Mouse (Mus musculus) lung, embryonic 14.5 days (tissue): ENCODE data around the gene Gramd1a. TPM values are rescaled to one million over a fixed set of nuclear protein-coding genes. Genes with fewer than 3 reads are reported as not detected.

Source experiments
- ATAC-seq: fragments of 200-750 bp; cut with Nextera tagmentation; 2 replicates; pipeline ENCODE4 v1.8.0; 2017; ENCODE audit warnings: mild to moderate bottlenecking, moderate TSS enrichment, moderate library complexity; ENCODE audit not compliant: insufficient read depth
- DNase-seq: peaks from one replicate; pipeline ENCODE4 v3.0.0-alpha.2; 2015
- H3K27ac ChIP-seq: fragments of 300-500 bp; sonication (generic); 2 replicates; pipeline ENCODE4 v1.5.1; 2014; ENCODE audit warnings: low read depth, mild to moderate bottlenecking, moderate library complexity
- H3K27me3 ChIP-seq: fragments of 300-500 bp; sonication (generic); 2 replicates; pipeline ENCODE4 v1.6.1; 2014; ENCODE audit warnings: low read length, control low read depth; ENCODE audit not compliant: insufficient read depth
- H3K36me3 ChIP-seq: fragments of 300-500 bp; sonication (generic); 2 replicates; pipeline ENCODE4 v1.6.1; 2014; ENCODE audit warnings: control low read depth; ENCODE audit not compliant: insufficient read depth
- H3K4me1 ChIP-seq: fragments of 300-500 bp; sonication (generic); 2 replicates; pipeline ENCODE4 v1.6.1; 2014; ENCODE audit warnings: antibody characterized with exemption, control low read depth; ENCODE audit not compliant: insufficient read depth
- H3K4me2 ChIP-seq: fragments of 300-500 bp; sonication (generic); 2 replicates; pipeline ENCODE4 v1.6.1; 2014; ENCODE audit warnings: mild to moderate bottlenecking
- H3K4me3 ChIP-seq: fragments of 300-500 bp; sonication (generic); 2 replicates; pipeline ENCODE4 v1.5.1; 2014; ENCODE audit warnings: low read depth, low read length
- H3K9ac ChIP-seq: fragments of 300-500 bp; sonication (generic); 2 replicates; pipeline ENCODE4 v1.6.1; 2014
- H3K9me3 ChIP-seq: fragments of 300-500 bp; sonication (generic); 2 replicates; pipeline ENCODE4 v1.6.1; 2016; ENCODE audit warnings: low read depth, low read length, control low read depth
- CTCF ChIP-seq: IDR thresholded peaks from 2 replicates; pipeline ENCODE4 v1.5.1; 2016; ENCODE audit warnings: antibody characterized with exemption, low read depth
- WGBS: fragments of 180-500 bp; shearing (Covaris S2); extraction: QIAGEN DNeasy Blood & Tissue Kit; methylation state at CpG from one replicate; pipeline ENCODE4 v1.1.7; 2014; 5-methylcytosine and 5-hydroxymethylcytosine counted together
- polyA plus RNA-seq: library from polyadenylated mRNA; unstranded; fragments of >200 nt; fragmentation: Nextera tagmentation; extraction: Ambion mirVana; gene quantifications from 2 replicates; pipeline ENCODE4 v1.2.1, GENCODE M21; 2014

The Gramd1a gene
- polyA plus RNA-seq, 1 experiment from 2014 or later: 67.2 TPM

- Histone ChIP-seq H3K4me3 (no peak overlapping the region), H3K9ac (no peak overlapping the region), H3K4me1 (no peaks in the 10 kb centered on the region), H3K36me3 (no peaks in the 10 kb centered on the region), H3K9me3 (no peaks in the 10 kb centered on the region), H3K27me3 (no peaks in the 10 kb centered on the region), H3K27ac (no peak overlapping the region), H3K4me2 (no peak overlapping the region)
- ATAC-seq: no peak
- WGBS: 48% methylated on average over 3 of the region's 3 CpGs
- no peak for DNase-seq
- no peak for TF ChIP-seq CTCF
Measured at GRCm38 (mm10) chr7:31161831-31162230, 6.1 kb upstream of the Gramd1a start.

GRCm38 (mm10) chr7:31161246-31161645 is 5.5 kb upstream of the Gramd1a start:
- Histone ChIP-seq H3K4me3 (no peak overlapping the region), H3K9me3 (no peaks in the 10 kb centered on the region), H3K9ac (no peak overlapping the region), H3K36me3 (no peaks in the 10 kb centered on the region), H3K27ac (no peak overlapping the region), H3K4me1 (no peaks in the 10 kb centered on the region), H3K4me2 (no peak overlapping the region), H3K27me3 (no peaks in the 10 kb centered on the region)
- WGBS: 67% methylated on average over 3 of the region's 3 CpGs
- ATAC-seq: no peak
- TF ChIP-seq CTCF: no peak
- DNase-seq: no peak

- Histone ChIP-seq H3K9me3 (no peaks in the 10 kb centered on the region), H3K4me1 (no peaks in the 10 kb centered on the region), H3K9ac (no peak overlapping the region), H3K36me3 (no peaks in the 10 kb centered on the region), H3K27ac (no peak overlapping the region), H3K4me3 (no peak overlapping the region), H3K4me2 (no peak overlapping the region), H3K27me3 (no peaks in the 10 kb centered on the region)
- 40% methylated on average over 5 of the region's 5 CpGs for WGBS
- ATAC-seq (no peak), DNase-seq (no peak)
- TF ChIP-seq CTCF: no peak
Measured at GRCm38 (mm10) chr7:31160763-31161162, 5.1 kb upstream of the Gramd1a start.

DNA sequence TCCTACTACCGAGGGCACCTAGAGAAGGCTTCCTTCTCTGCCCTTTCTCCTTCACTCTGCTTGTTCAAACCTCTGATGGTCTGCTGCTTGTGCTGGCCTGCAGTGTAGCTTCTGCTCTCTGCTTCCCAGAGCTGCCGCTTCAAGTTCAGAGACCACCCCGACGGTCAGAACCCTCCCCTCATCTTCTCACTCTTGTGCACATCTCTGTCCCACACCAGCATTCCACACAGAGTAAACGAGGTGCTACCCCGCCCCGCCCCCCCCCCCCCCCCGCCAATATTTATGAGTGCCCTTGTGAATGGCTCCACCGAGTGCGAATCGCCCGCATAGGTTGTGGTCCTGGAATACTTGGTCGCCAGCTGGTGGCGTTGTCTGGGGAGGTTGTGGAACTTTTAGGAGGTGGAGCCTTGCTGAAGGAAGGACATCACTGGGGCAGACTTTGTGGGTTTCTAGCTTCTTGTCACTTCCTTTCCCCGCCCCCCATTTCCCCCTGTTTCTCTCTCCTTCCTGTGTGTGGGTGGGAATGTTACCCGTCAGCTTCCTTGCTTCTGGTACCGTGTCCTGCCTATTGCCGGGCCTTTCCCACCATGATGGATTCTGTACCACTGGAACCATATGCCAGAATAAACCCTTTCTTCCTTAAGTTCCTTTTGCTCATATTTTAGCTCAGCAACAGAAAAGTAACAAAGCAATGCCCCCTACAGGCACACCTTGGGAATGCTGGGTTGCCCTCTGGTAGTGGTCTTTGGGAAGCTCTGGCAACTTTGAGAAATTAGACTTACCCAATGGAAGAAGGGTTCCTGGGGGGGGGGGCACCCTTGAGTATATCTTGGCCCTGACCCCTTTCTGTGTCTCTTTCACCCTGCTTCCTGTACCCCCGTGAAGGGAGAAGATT is 585 bp upstream of the Gramd1a start:
- no peak; the same call in 1 of the 2 replicates for ATAC-seq
- WGBS: 29% methylated on average over 18 of the region's 19 CpGs
- no peaks in the 10 kb centered on the region for H3K9me3 ChIP-seq
- H3K4me1 ChIP-seq: peaks cover 8% of the 10 kb centered on the region; the same call in 1 of the 2 replicates
- peak overlapping the region; percentile 28; the same call in 1 of the 2 replicates for H3K4me2 ChIP-seq
- H3K36me3 ChIP-seq: no peaks in the 10 kb centered on the region
- H3K9ac ChIP-seq: no peak overlapping the region
- H3K4me3 ChIP-seq: no peak overlapping the region
- peak; percentile 50 for TF ChIP-seq CTCF
- DNase-seq: peak; percentile 57
- H3K27ac ChIP-seq: peak overlapping the region; percentile 42; the same call in 1 of the 2 replicates
- no peaks in the 10 kb centered on the region for H3K27me3 ChIP-seq

DNA sequence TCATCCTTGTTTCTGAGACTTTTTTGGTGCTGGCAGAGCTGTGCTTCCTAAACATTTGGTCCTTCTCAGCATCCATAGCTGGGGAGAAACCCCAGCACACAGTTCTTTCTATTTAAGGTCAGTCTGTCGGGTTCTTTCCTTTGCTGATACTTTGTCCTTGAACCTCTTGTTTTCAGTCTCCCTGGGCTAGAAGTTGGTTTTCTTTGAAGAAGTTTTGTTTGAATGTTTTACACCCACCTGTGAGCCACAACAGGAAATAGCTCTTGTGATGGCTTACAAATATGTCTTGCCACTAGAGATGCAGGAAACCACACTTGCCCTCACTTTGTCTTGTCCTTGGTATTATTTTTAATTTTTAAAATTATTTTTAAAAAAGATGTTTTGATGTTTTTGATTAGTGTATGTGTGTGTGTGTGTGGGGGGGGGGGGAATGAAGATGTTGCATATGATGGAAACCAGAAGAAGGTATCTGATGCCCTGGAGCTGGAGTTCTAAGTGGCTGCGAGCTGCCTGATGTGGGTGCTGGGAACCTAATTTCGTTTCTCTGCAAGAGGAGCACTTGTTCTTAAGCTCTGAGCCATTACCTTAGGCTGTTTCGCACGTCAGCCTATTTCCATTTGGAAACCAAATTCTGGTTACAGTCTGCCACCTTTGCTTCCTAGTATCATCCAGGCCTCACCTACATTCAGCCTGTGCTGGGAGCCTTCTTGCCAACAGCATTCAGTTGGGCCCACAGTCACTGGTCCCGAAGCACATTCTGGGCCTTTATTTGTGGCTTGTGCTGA is 2.0 kb downstream of the Gramd1a start:
- H3K4me2 ChIP-seq: no peak overlapping the region

GRCm38 (mm10) chr7:31151301-31152241 is 4.1 kb downstream of the Gramd1a start:
- peak; percentile 80 for DNase-seq
- H3K27me3 ChIP-seq: no peaks in the 10 kb centered on the region
- peaks cover 30% of the 10 kb centered on the region for H3K4me1 ChIP-seq
- peak overlapping the region; percentile 95 for H3K9ac ChIP-seq
- 15% methylated on average over 23 of the region's 23 CpGs for WGBS
- H3K9me3 ChIP-seq: no peaks in the 10 kb centered on the region
- peak overlapping the region; percentile 77 for H3K4me2 ChIP-seq
- no peak for TF ChIP-seq CTCF
- H3K27ac ChIP-seq: peak overlapping the region; percentile 95
- ATAC-seq: peak; percentile 50
- H3K36me3 ChIP-seq: peaks cover 8% of the 10 kb centered on the region; the same call in 1 of the 2 replicates
- H3K4me3 ChIP-seq: peak overlapping the region; percentile 89

More for the DNA sequence above, 2.0 kb downstream of the Gramd1a start:
- Histone ChIP-seq H3K4me3 (no peak overlapping the region), H3K4me1 (peaks cover 18% of the 10 kb centered on the region), H3K36me3 (no peaks in the 10 kb centered on the region), H3K27ac (no peak overlapping the region), H3K27me3 (no peaks in the 10 kb centered on the region), H3K9me3 (no peaks in the 10 kb centered on the region), H3K9ac (no peak overlapping the region)
- no peak for DNase-seq
- TF ChIP-seq CTCF: no peak
- no peak for ATAC-seq
- 80% methylated on average over 6 of the region's 6 CpGs for WGBS
